Comparison of ENCODE assay signal across 15 mouse cellular contexts in genomic region chr8:105330325-105330724, GRCm38 (mm10).
"Had no signal": no experiment of that assay in that cellular context is flagged by ENCODE, and none has a peak within 500 bp of the region (broad histone marks: within the 10 kb centered on the region; RNA-seq: fewer than 3 reads in every experiment).

No protein-coding gene starts in this region.

- H3K27ac ChIP-seq: midbrain, embryonic 10.5 days; midbrain, embryonic 12.5 days; neural tube, embryonic 13.5 days; neural tube, embryonic 15.5 days had no signal

- DNase-seq: lung, embryonic 14.5 days; lung, postnatal 10 days; midbrain, embryonic 14.5 days; retina, postnatal 1 day; right cerebral cortex, adult 18-20 months; right cerebral cortex, postnatal 14 days; spleen, adult 18-20 months; thymus, adult 18-20 months; thymus, postnatal 14 days; thymus, postnatal 36 days had no signal

- H3K4me3 ChIP-seq: midbrain, embryonic 10.5 days; midbrain, embryonic 12.5 days; myocyte; neural tube, embryonic 13.5 days; neural tube, embryonic 15.5 days had no signal

- H3K27me3 ChIP-seq: midbrain, embryonic 12.5 days; neural tube, embryonic 13.5 days; neural tube, embryonic 15.5 days had no signal
